Mouse (Mus musculus) hematopoietic stem cell, adult 5-6 weeks (primary cell): Measurements from ENCODE around the gene Fasn. TPM values are rescaled to one million over a fixed set of nuclear protein-coding genes. Genes with fewer than 3 reads are reported as not detected.
"Not testable (repeated sequence)": the region's sequence is repeated elsewhere in the genome, so short reads cannot be mapped to it uniquely, and the experiment has no call there.

Experiments used
- ATAC-seq, 2 experiments: fragments of 125-278 bp in 1 of 2; replicated peaks in 1 of 2; 2 replicates each; pipeline ENCODE4 v1.8.0; 2016 to 2017; ENCODE audit warnings: inconsistent platforms in 2 of 2, mild to moderate bottlenecking in 2 of 2, moderate number of reproducible peaks in 2 of 2, low read depth in 1 of 2, moderate TSS enrichment in 1 of 2; ENCODE audit not compliant: low FRiP score in 2 of 2, poor library complexity in 2 of 2, severe bottlenecking in 2 of 2, insufficient read depth in 1 of 2, low TSS enrichment in 1 of 2
- total RNA-seq: library from RNA; stranded (forward); fragments of 172-1452, 232-1000 nt; gene quantifications from 2 replicates; pipeline ENCODE4 v1.2.3, GENCODE M21; 2017

The Fasn gene
- 26.1 and 46.4 TPM in 2 replicates for total RNA-seq

DNA sequence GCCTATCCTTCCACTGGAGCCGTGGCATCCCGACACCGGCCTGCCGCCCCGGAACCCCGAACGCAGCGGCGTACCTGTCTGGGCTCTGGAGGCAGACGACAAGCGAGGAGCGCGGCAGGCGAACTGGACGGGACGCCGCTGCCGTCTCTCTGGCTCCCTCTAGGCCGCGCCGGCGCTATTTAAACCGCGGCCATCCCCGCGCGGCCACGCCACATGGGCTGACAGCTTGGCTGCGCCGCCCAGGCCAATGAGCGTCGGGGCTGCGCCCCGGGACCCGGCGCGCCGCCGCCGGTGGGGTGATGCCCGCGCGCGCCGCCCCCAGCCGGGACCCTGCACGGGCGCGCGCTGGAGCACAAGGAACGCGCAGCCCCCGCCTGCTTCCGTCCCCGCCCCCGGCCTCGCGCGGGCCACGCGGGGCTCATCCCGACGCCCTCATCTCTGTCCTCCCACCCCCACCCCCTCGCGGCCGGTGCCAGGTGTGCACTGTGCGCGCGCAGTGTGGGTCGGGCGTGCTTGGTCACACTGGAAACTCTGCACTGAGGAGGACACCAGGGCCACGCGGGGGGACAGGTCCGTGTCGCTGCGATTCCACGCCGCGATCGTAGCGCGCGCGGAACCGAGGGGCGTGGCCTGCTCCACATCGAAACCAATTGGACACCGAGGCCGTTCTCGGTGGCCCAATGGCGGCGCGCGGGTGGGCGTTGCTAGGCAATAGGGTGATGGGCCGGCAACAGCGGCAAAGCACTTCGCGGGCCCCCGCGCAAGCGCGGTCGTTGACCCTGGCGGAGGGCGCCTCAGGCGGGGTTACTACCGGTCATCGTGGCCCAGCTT lies at the start of gene Fasn:
TSS of gene Fasn (minus strand) at position 592 of the 831 bp plus-strand sequence.
- ATAC-seq: peak; percentile 76

GRCm38 (mm10) chr11:120873206-120873605 lies 48.9 kb upstream of the Fasn start:
- ATAC-seq: no peak

GRCm38 (mm10) chr11:120871521-120871920 lies 47.2 kb upstream of the Fasn start:
- ATAC-seq: no peak

DNA sequence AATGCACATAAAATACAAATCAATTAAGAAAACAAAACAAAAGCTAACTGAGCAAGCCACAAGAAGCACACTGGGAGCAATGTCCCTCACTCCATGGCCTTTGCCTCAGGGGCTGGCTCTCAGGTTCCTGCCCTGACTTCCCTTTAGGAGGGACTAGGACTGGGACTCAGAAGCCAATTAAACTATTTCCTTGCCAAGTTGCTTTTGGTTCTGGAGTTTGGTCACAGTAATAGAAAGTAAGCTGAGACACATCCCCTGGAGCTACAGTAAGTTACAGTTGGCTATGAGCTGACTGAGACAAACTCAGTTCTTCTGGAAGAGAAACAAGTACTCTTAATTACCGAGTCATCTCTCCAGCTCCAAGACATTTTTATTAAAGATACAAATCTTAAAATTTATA lies 41.5 kb upstream of the Fasn start:
- ATAC-seq: no peak

DNA sequence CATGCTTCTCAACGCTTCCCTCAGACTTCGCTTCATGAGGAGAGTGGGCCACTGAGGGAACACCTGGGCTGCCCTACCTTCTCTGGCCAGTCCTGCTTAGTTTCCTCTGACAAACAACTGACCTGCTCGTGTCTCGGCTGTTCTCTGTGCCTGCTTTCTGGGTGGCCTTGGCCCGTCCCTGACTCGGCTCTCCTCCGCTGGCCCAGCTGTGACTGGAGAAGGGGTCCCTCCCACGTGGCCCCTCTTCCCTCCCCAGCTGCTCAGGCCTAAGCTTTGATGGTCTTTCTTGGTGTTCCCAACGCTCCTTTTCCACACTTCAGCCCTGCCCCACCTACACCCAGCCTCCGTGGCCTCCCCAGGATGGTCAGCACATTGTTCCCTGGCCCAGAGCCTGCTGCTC lies 38.5 kb upstream of the Fasn start:
- no peak for ATAC-seq

DNA sequence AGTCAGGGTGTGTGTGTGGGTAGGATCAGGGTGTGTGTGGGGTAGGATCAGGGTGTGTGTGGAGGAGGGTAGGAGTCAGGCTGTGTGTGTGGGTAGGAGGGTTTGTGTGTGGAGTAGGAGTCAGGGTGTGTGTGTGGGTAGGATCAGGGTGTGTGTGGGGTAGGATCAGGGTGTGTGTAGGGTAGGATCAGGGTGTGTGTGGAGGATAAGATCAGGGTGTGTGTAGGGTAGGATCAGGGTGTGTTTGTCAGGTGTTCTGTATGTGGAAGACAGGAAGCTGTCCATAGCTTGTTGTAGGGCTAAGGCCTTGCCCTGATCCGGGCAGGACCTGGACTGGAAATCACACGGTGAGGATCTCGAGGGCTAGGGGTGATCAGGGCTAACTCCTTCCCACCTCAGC lies 31.6 kb upstream of the Fasn start:
- ATAC-seq: not testable (repeated sequence)

- peak in 1 of 2 experiments; percentile 6; a peak in 1 of 4 replicates for ATAC-seq
Observed at GRCm38 (mm10) chr11:120853788-120854187, 29.4 kb upstream of the Fasn start.

GRCm38 (mm10) chr11:120853158-120853557 lies 28.8 kb upstream of the Fasn start:
- ATAC-seq: no peak

DNA sequence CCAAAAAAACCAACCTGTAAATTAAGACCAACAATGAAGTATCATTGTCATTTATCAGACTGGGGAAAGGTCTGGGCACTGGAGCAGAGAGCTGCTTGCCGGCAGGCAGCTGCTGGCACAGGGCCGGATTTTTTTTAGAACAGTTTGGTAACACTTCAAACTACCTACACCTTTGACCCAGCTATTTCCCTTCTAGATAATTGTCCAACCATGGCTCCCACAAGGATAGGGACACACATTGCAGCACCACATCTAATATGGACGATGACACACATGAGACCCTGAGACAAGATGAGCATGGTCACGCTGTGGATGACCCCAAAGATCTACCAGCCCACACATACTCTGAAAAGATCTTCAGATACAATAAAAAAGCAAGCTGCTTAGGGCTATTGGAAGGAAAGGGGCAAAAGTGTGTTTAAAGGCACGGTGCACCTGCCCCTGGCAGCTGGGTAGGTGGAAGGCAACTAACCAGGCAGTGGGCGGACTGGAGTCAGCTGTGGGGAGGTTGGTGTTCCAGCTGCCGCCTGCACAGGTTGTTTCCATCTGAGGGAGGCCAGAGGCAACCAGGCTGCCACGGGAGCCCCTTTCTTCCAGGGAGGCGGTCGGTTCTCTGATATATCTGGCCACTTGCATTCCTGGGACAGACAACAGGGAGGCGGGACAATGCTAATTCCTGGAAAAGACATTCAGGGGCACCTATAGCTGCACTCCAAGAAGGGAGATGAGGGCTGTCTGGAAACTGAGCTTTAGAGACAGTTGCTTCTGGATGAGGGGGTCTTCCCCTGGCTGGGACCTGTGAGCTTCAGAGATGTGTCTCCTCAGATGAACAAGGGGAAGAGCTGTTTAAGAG lies 28.0 kb upstream of the Fasn start:
- no peak for ATAC-seq

- no peak for ATAC-seq
Observed at GRCm38 (mm10) chr11:120851582-120851981, 27.2 kb upstream of the Fasn start.

DNA sequence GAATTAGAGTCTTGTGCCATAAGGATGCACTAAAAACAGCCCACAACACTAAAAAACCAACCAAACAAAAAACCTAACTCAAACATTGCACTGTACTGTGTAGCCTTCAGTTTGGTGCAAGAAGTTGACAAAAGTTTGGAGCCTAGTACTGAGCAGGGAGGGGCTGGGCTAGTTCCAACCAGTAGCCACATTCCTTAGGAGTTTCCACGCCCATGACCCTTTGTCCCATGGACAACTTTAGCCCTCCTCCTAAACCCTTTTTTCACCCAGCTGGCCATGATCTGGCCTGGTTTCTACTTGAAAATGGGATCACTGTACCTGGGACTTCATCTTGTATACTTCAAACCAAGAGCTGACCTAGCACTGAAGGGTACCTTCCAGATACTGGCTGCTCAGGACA lies 26.8 kb upstream of the Fasn start:
- no peak for ATAC-seq

GRCm38 (mm10) chr11:120850331-120851030 lies 26.1 kb upstream of the Fasn start:
- ATAC-seq: peak; percentile 33 to 52; a peak in 2 of 4 replicates

GRCm38 (mm10) chr11:120846725-120847475 lies 22.6 kb upstream of the Fasn start:
- no peak for ATAC-seq

GRCm38 (mm10) chr11:120844329-120844728 lies 20.0 kb upstream of the Fasn start:
- ATAC-seq: no peak

- no peak for ATAC-seq
Observed at GRCm38 (mm10) chr11:120833555-120834280, 9.4 kb upstream of the Fasn start.

DNA sequence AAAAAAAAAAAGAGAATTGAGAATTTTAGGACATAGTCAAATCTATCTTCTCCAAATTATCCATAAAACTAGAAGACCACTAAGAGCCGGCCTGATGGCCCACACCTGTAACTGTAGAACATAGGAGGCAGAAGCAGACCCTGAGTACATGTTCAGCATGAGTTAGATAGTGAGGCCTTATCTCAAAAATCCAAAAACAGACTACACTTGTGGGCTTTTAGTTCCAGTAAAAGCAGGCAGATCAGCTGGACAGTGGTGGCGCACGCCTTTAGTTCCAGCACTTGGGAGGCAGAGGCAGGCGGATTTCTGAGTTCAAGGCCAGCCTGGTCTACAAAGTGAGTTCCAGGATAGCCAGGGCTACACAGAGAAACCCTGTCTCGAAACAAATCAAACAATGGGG lies 8.6 kb upstream of the Fasn start:
- ATAC-seq: not testable (repeated sequence)
